In genomic region chr5:136462613-136463012, GRCm38 (mm10) we compare ENCODE assay signal across 9 mouse cellular contexts.
DNase-seq lines count a peak whose midpoint lies in the region; ATAC-seq and TF ChIP-seq lines count a peak whose summit lies in the region.
"Had no signal": no experiment of that assay in that cellular context is flagged by ENCODE, and none has a peak within 500 bp of the region (broad histone marks: within the 10 kb centered on the region; RNA-seq: fewer than 3 reads in every experiment).

No protein-coding gene starts in this region.

- H3K9ac ChIP-seq in heart, embryonic 13.5 days, result peak overlapping the region; percentile 64
- H3K9ac ChIP-seq: midbrain, embryonic 15.5 days had no signal

- no peak overlapping the region for H3K4me3 ChIP-seq in kidney, adult 2 months (ENCODE audit: insufficient read depth, low read depth, low read length)
- no peak overlapping the region for H3K4me3 ChIP-seq in heart, embryonic 13.5 days
- H3K4me3 ChIP-seq in lung, adult 2 months (replicated peaks; ENCODE audit: extremely low read depth, low read depth, low read length), result no peak overlapping the region
- H3K4me3 ChIP-seq: midbrain, embryonic 15.5 days had no signal

- H3K9me3 ChIP-seq in heart, embryonic 13.5 days, result no peaks in the 10 kb centered on the region
- H3K9me3 ChIP-seq: midbrain, embryonic 15.5 days had no signal

- H3K4me1 ChIP-seq in kidney, adult 2 months (ENCODE audit: control insufficient read depth, insufficient read depth, low read length), result peaks cover 46% of the 10 kb centered on the region
- H3K4me1 ChIP-seq in heart, embryonic 13.5 days, result peaks cover 93% of the 10 kb centered on the region
- H3K4me1 ChIP-seq in lung, adult 2 months (ENCODE audit: control insufficient read depth, insufficient read depth, low read length), result peaks cover 25% of the 10 kb centered on the region

- no peak for TF ChIP-seq CTCF in kidney, adult 2 months (conservative IDR thresholded peaks at IDR 0.05; ENCODE audit: insufficient read depth, insufficient read length, low read depth, low read length)
- no peak for TF ChIP-seq CTCF in lung, adult 2 months (IDR thresholded peaks at IDR 0.05; ENCODE audit: insufficient read depth, low read length)

- TF ChIP-seq POLR2A in kidney, adult 2 months (IDR thresholded peaks at IDR 0.05; ENCODE audit: low read depth, low read length), result no peak
- TF ChIP-seq POLR2A in lung, adult 2 months (IDR thresholded peaks at IDR 0.05; ENCODE audit: borderline replicate concordance, extremely low read depth, low read depth, low read length), result no peak

- no peak overlapping the region for H3K27ac ChIP-seq in kidney, adult 2 months (ENCODE audit: insufficient read depth, low read depth, low read length)
- H3K27ac ChIP-seq in heart, embryonic 13.5 days (replicated peaks), result peak overlapping the region; percentile 89
- H3K27ac ChIP-seq: midbrain, embryonic 15.5 days had no signal

- H3K36me3 ChIP-seq in kidney, adult 2 months (ENCODE audit: control insufficient read depth, insufficient read depth, low read length), result no peaks in the 10 kb centered on the region
- H3K36me3 ChIP-seq in heart, embryonic 13.5 days, result 0 out of 2 replicates have a peak, but pooled peaks cover 3% of the 10 kb centered on the region
- H3K36me3 ChIP-seq: midbrain, embryonic 15.5 days had no signal

- peak overlapping the region; percentile 42 for H3K4me2 ChIP-seq in heart, embryonic 13.5 days
- H3K4me2 ChIP-seq: midbrain, embryonic 15.5 days had no signal

- whole genome bisulfite sequencing in kidney, adult 2 months, result 31% methylated on average over 6 of the region's 6 CpGs
- WGBS in heart, embryonic 13.5 days, result 15% methylated on average over 6 of the region's 6 CpGs
- WGBS in lung, adult 2 months, result 56% methylated on average over 6 of the region's 6 CpGs

- peak; percentile 45 for DNase-seq in kidney, adult 2 months
- no peak for DNase-seq in kidney, adult 9 months
- DNase-seq in brain, adult 2 months (ENCODE audit: low read depth, low spot score), result peak; percentile 50
- DNase-seq in cerebellum, postnatal 25 days, result peak; percentile 70 to 83
- no peak for DNase-seq in testis, postnatal 14 days (ENCODE audit: low spot score)
- no peak for DNase-seq in lung, adult 2 months

- no peaks in the 10 kb centered on the region for H3K27me3 ChIP-seq in kidney, adult 2 months (replicated peaks; ENCODE audit: control insufficient read depth, insufficient read depth, low read length)
- H3K27me3 ChIP-seq in heart, embryonic 13.5 days (replicated peaks), result no peaks in the 10 kb centered on the region
- H3K27me3 ChIP-seq: midbrain, embryonic 15.5 days had no signal

- ATAC-seq in heart, embryonic 13.5 days (ENCODE audit: extremely low read depth, insufficient number of reproducible peaks, low FRiP score, low TSS enrichment), result 0 out of 2 replicates have a peak, but pooled peaks have one; percentile 27
- ATAC-seq in frontal cortex, adult (ENCODE audit: low TSS enrichment), result no peak
- ATAC-seq: midbrain, embryonic 15.5 days had no signal

Comparison
In these comparisons a context has a peak if more than half of its experiments do, and no peak if none do; other contexts are left out.
1. DNase-seq: peak in kidney, adult 2 months (single experiment), brain, adult 2 months (single experiment) and cerebellum, postnatal 25 days (2 of 2); none in kidney, adult 9 months (single experiment), testis, postnatal 14 days (single experiment) and lung, adult 2 months (single experiment).